Mouse (Mus musculus) embryonic stem cell, embryonic (primary cell): ENCODE measurements around the gene Epas1.

ENCODE experiments used
- CTCF ChIA-PET, 4 experiments: fragments of 300-600 bp in 2 of 4; fragments of 350-600 bp in 2 of 4; sonication (Branson Sonifier 250); formaldehyde crosslinking; loops; one replicate each; lab custom pipeline; 2022; ENCODE audit warnings: inconsistent platforms in 2 of 4; lab: Charles Lee
- POLR2A ChIA-PET, 4 experiments: fragments of 300-600 bp in 2 of 4; fragments of 350-600 bp in 2 of 4; sonication (Branson Sonifier 250); formaldehyde crosslinking; loops; one replicate each; lab custom pipeline; 2022; ENCODE audit warnings: antibody characterized with exemption in 4 of 4, inconsistent platforms in 1 of 4; lab: Charles Lee

The Epas1 gene

DNA sequence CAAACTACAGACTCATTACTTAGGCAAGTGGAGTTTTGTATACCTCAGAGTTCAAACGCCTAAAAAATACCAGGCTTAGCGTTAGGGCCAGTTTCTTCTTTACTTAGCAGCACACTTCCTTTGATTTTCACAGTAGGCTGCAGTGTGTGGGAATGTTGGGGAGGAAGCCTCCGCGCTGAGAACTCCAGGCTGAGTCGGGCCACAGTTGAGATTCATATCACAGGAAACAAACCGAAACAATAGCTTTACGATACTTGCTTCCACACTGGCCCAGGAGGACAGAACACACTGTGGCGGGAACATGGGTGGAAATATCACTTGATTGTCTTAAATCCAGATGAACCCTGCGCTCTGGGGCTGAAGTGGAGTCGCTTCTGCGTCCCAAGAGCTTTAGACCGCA lies 47.0 kb downstream of the Epas1 start:
- POLR2A ChIA-PET, result interaction anchor here in 3 of 4 experiments (0.6 to 4.4 kb wide), 4 partner anchors 9 to 647 kb away, joined by 3 to 17 read pairs (median 3); no protein-coding TSS in a partner anchor
- CTCF ChIA-PET, result interaction anchor here in 1 of 4 experiments (0.6 kb wide), 1 partner anchor 269 kb away, joined by 3 read pairs; no protein-coding TSS in a partner anchor

- POLR2A ChIA-PET, result interaction anchor here in 3 of 4 experiments (0.6 to 4.4 kb wide), 5 partner anchors 9 to 330 kb away, joined by 3 to 17 read pairs (median 3); no protein-coding TSS in a partner anchor
- CTCF ChIA-PET, result interaction anchor here in 1 of 4 experiments (2.1 kb wide), 1 partner anchor 265 kb away, joined by 11 read pairs; no protein-coding TSS in a partner anchor
These were observed 47.8 kb downstream of the Epas1 start for GRCm38 (mm10) chr17:86801213-86801815.

- ChIA-PET POLR2A (interaction anchor here in 2 of 4 experiments (0.9 to 4.4 kb wide), 6 partner anchors 10 to 285 kb away, joined by 3 to 17 read pairs (median 5); no protein-coding TSS in a partner anchor), CTCF (interaction anchor here in 2 of 4 experiments (0.6 to 2.1 kb wide), 2 partner anchors 266 to 945 kb away, joined by 3 to 11 read pairs; no protein-coding TSS in a partner anchor)
These were observed 48.4 kb downstream of the Epas1 start for GRCm38 (mm10) chr17:86801876-86802275.

GRCm38 (mm10) chr17:86802351-86802985 lies 49.0 kb downstream of the Epas1 start:
- ChIA-PET POLR2A (interaction anchor here in 2 of 4 experiments (0.6 to 4.4 kb wide), 12 partner anchors 10 to 286 kb away, joined by 3 to 17 read pairs (median 4); partner anchors contain the start of gene Epas1 (in 1 of the 2)), CTCF (interaction anchor here (0.6 to 2.1 kb wide), 6 partner anchors 10 to 946 kb away, joined by 3 to 11 read pairs (median 4); no protein-coding TSS in a partner anchor)

GRCm38 (mm10) chr17:86803147-86803546 lies 49.6 kb downstream of the Epas1 start:
- ChIA-PET POLR2A (interaction anchor here in 2 of 4 experiments (0.6 to 4.4 kb wide), 14 partner anchors 9 to 287 kb away, joined by 3 to 17 read pairs (median 4); partner anchors contain the start of gene Epas1 (in 1 of the 2)), CTCF (interaction anchor here in 3 of 4 experiments (0.7 to 2.1 kb wide), 12 partner anchors 9 to 271 kb away, joined by 3 to 11 read pairs (median 4); no protein-coding TSS in a partner anchor)

DNA sequence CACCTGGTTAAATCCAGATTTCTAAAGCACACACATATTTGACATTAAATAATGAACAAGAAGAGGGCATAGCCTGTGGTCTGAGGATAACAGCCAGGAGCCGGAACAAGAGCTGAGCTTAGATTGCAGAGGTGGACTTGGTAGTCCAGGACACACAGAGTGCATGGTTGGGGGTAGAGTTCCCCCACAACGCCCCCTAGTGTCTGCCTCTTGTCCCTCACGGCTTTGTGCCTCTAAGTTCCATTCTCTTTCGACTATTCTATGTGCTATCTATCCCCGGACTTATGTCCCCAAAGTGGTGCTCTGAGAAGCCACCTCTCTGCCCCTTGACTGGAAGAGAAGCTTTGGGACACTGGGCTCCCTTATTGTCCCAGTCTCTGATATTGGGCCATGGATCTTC lies 50.2 kb downstream of the Epas1 start:
- CTCF ChIA-PET, result interaction anchor here in 3 of 4 experiments (0.7 to 2.1 kb wide), 14 partner anchors 9 to 271 kb away, joined by 3 to 11 read pairs (median 4); no protein-coding TSS in a partner anchor

DNA sequence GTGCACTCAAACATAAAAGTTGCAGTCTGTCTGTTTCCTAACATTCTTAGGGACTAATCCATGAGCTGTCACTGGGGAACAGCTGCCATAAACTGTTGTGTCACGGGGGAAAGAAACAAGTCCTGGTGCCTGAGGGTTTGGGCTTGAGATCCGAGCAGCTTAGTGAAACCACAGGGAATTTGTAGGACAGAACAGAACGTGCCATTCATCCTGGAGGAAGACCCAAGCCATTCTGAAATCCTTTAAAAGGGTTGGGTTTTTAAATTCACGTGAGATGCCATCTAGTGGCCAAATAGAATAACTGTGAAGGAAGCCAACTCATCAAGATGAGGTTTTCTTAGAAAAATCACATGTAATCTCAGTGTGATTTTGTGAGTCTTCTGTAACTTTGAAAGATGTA lies 58.5 kb downstream of the Epas1 start:
- ChIA-PET CTCF (interaction anchor here in 3 of 4 experiments (0.6 to 1.9 kb wide), 5 partner anchors 9 to 316 kb away, joined by 3 to 9 read pairs (median 4); no protein-coding TSS in a partner anchor), POLR2A (interaction anchor here in 1 of 4 experiments (0.6 to 1.3 kb wide), 2 partner anchors 9 to 15 kb away, joined by 3 to 7 read pairs; no protein-coding TSS in a partner anchor)

More for the DNA sequence above, 50.2 kb downstream of the Epas1 start:
- POLR2A ChIA-PET, result interaction anchor here in 1 of 4 experiments (0.9 to 4.4 kb wide), 9 partner anchors 8 to 87 kb away, joined by 3 to 17 read pairs (median 6); partner anchors contain the start of gene Epas1

- ChIA-PET POLR2A (no interaction called here), CTCF (interaction anchor here in 1 of 4 experiments (1.3 kb wide), 1 partner anchor 18 kb away, joined by 3 read pairs; no protein-coding TSS in a partner anchor)
These were observed 60.8 kb downstream of the Epas1 start for GRCm38 (mm10) chr17:86814320-86814719.

DNA sequence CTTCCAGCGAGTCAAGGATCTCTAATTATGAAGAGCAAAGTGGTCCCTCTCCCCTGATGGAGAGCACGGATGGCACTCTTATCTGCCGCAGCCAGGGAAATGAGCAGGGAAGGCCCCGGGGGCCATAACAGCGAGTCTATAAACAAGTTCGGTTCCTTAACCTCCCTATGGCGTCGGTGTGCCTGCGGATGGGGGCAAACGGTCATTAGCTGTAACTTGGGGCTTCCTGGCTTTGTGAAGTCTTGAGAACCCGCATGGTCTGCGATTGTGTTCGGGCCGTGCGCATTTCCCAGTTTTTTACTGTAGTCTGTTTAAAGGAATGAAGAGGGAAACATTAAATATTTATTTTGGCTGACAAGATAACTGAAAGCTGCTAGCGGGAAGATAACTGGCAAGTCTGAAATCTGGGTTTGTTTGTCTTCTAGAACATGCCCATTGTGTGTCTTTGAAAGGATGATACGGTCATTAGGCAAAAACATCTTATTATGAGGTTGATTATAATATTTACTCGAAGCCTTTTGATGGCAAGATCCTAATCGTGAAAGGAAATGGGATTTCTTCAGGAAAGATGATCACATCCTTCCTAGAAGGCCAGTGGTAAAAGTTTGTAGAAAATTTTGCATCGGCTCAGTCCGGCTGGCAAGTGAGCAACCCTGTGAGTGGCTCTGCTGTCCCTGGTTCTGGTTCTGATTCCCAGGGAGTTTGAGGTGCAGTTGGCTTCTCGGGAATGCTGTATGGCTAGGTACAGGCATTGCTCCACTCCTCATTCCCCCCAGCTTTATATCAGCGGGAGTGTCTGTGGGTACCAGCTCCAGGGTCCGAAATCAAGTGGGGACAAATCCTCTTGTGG lies 61.7 kb downstream of the Epas1 start:
- CTCF ChIA-PET, result interaction anchor here in 1 of 4 experiments (1.3 kb wide), 1 partner anchor 17 kb away, joined by 3 read pairs; no protein-coding TSS in a partner anchor
- POLR2A ChIA-PET, result no interaction called here

DNA sequence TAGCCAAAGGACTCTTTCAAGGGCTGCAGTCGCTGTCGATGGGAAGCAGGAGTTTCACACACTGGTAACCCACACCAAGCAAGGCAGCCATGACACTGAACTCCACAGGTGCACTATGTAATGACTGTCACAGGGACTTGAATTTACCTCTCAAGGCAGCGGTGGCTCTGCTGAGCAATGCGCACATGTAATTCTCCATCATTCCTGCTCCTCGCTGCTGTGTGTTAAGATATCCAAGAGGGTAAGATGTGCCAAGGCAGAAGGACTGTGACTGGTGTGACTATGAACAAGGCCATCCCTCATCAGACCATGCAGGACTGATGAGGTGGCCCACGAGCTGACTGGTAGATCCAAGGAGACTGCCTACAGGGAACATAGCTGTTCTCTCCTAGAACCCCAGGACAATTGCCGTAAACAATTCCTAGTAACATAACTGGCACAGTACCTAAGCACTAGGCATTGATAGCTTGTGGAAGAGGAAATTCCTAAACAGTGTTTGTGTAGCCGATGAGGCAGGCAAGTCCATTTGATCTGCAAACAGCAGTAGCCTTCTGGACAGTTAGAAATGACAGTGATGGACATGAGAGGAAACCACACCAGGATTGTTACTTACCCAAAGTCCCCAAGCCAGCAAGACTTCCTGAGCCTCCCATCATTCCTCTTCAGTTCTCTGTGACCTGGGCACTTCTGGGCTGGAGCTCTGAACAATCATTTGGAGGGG lies 68.7 kb downstream of the Epas1 start:
- ChIA-PET CTCF (interaction anchor here (0.7 to 3.0 kb wide), 6 partner anchors 10 to 84 kb away, joined by 3 to 10 read pairs (median 4); no protein-coding TSS in a partner anchor), POLR2A (interaction anchor here in 2 of 4 experiments (0.7 to 1.5 kb wide), 4 partner anchors 8 to 1830 kb away, joined by 3 to 4 read pairs (median 3); no protein-coding TSS in a partner anchor)

- POLR2A ChIA-PET, result interaction anchor here in 1 of 4 experiments (0.6 kb wide), 1 partner anchor 232 kb away, joined by 3 read pairs; no protein-coding TSS in a partner anchor
- CTCF ChIA-PET, result interaction anchor here in 2 of 4 experiments (0.6 to 3.0 kb wide), 3 partner anchors 8 to 166 kb away, joined by 3 to 10 read pairs (median 3); no protein-coding TSS in a partner anchor
These were observed 71.1 kb downstream of the Epas1 start for GRCm38 (mm10) chr17:86824502-86825162.

DNA sequence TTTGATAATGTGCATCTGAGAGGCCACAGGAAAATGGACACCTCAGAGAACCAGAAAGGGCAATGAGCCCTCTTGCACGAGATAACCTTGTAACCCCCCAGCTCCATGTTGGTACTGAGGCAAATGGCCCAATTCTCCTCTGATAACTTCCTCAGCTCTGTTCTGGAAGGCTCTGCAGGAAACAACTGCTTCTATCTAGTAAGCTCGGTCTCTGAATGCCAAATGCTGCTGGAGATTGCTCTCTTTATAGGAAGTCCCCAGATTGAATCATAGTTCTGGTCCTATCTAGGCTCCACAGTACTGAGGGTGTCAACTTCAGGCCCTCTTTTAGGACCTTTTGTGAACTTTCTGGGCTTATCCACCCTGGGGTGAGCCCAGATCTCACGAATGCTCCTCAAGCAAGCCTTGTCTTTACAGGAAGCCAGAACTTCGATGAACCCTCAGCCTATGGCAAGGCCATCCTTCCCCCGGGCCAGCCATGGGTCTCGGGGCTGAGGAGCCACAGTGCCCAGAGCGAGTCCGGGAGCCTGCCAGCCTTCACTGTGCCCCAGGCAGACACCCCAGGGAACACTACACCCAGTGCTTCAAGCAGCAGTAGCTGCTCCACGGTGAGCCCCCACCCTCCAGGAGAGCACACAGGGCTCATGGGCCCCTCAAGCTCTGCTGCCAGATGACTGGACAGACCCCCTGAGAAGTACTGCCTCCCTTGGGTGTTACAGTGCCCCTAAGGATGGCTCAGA lies 71.8 kb downstream of the Epas1 start:
- ChIA-PET POLR2A (interaction anchor here in 1 of 4 experiments (0.6 to 0.7 kb wide), 2 partner anchors 93 to 233 kb away, joined by 3 to 5 read pairs; no protein-coding TSS in a partner anchor), CTCF (interaction anchor here in 2 of 4 experiments (0.6 to 3.0 kb wide), 4 partner anchors 7 to 167 kb away, joined by 3 to 10 read pairs (median 3); no protein-coding TSS in a partner anchor)

DNA sequence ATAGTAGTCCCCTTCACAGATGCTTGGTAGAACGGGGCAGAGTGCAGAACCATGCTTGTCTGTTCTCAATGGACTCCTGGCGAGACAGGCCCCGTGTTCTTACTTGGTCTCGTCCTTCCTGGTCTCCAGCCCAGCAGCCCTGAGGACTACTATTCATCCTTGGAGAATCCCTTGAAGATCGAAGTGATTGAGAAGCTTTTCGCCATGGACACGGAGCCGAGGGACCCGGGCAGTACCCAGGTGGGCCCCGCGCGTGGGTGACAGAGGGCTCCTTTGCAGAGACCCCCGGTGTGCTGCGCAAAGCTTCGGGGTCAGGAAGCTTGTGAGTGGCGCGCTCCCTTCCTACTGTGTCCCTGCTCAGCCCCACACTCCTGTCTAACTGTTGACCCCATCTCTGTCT lies 72.9 kb downstream of the Epas1 start:
- CTCF ChIA-PET, result interaction anchor here in 1 of 4 experiments (0.9 kb wide), 1 partner anchor 9 kb away, joined by 3 read pairs; no protein-coding TSS in a partner anchor
- POLR2A ChIA-PET, result interaction anchor here in 1 of 4 experiments (0.7 to 0.8 kb wide), 2 partner anchors 27 to 92 kb away, joined by 4 to 5 read pairs; no protein-coding TSS in a partner anchor

DNA sequence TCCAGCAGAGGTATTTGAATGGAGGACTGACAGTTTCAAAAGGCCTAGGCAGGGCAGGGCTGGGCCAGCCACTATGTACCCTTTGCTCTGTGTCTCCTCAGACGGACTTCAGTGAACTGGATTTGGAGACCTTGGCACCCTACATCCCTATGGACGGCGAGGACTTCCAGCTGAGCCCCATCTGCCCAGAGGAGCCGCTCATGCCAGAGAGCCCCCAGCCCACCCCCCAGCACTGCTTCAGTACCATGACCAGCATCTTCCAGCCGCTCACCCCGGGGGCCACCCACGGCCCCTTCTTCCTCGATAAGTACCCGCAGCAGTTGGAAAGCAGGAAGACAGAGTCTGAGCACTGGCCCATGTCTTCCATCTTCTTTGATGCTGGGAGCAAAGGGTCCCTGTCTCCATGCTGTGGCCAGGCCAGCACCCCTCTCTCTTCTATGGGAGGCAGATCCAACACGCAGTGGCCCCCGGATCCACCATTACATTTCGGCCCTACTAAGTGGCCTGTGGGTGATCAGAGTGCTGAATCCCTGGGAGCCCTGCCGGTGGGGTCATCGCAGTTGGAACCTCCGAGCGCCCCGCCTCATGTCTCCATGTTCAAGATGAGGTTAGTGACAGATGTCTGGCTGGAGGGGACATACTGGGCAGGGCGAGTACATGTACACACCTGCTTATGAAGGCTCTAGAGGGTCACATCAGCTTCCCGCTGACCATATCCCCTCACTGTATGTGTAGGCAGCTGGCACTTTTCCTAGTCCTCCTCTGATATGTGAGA lies 74.1 kb downstream of the Epas1 start:
- POLR2A ChIA-PET, result interaction anchor here in 2 of 4 experiments (0.6 kb wide), 2 partner anchors 87 to 160 kb away, joined by 3 read pairs; no protein-coding TSS in a partner anchor
- CTCF ChIA-PET, result no interaction called here
